Mouse (Mus musculus): Measurements from ENCODE around the gene Abca1.

GRCm38 (mm10) chr4:53152655-53153054 lies 7.0 kb downstream of the Abca1 start:
- TF ChIP-seq CTCF (conservative IDR thresholded peaks at IDR 0.05; ENCODE audit: insufficient read depth, insufficient read length, low read depth, low read length) (no peak), POLR2A (IDR thresholded peaks at IDR 0.05; ENCODE audit: low read depth, low read length) (no peak)
